Mouse (Mus musculus) embryonic facial prominence, embryonic 14.5 days (tissue): ENCODE results near the gene Tas2r118. TPM values are rescaled to one million over a fixed set of nuclear protein-coding genes. Genes with fewer than 3 reads are reported as not detected.

Source experiments
- ATAC-seq: fragments of 200-750 bp; cut with Nextera tagmentation; 2 replicates; pipeline ENCODE4 v1.8.0; 2017; ENCODE audit warnings: low read depth, moderate number of reproducible peaks, moderate TSS enrichment
- DNase-seq: peaks from one replicate; pipeline ENCODE4 v3.0.0-alpha.2; 2015; ENCODE audit warnings: low spot score
- H3K27ac ChIP-seq: fragments of 300-500 bp; sonication (generic); replicated peaks from 2 replicates; pipeline ENCODE4 v1.5.1; 2014; ENCODE audit warnings: low read depth, mild to moderate bottlenecking, low read length, moderate library complexity
- H3K27me3 ChIP-seq: fragments of 300-500 bp; sonication (generic); replicated peaks from 2 replicates; pipeline ENCODE4 v1.6.1; 2014; ENCODE audit warnings: low read length; ENCODE audit not compliant: control insufficient read depth, insufficient read depth
- H3K36me3 ChIP-seq: fragments of 300-500 bp; sonication (generic); 2 replicates; pipeline ENCODE4 v1.6.1; 2014; ENCODE audit warnings: low read length, mixed read lengths; ENCODE audit not compliant: control insufficient read depth, insufficient read depth
- H3K4me1 ChIP-seq: fragments of 300-500 bp; sonication (generic); 2 replicates; pipeline ENCODE4 v1.6.1; 2014; ENCODE audit warnings: antibody characterized with exemption, low read length; ENCODE audit not compliant: control insufficient read depth, insufficient read depth
- H3K4me2 ChIP-seq: fragments of 300-500 bp; sonication (generic); 2 replicates; pipeline ENCODE4 v1.6.1; 2014; ENCODE audit warnings: low read depth, mild to moderate bottlenecking, low read length, moderate library complexity, mixed read lengths
- H3K4me3 ChIP-seq: fragments of 300-500 bp; sonication (generic); 2 replicates; pipeline ENCODE4 v1.5.1; 2014; ENCODE audit warnings: low read depth, mild to moderate bottlenecking, low read length
- H3K9ac ChIP-seq: fragments of 300-500 bp; sonication (generic); 2 replicates; pipeline ENCODE4 v1.6.1; 2014; ENCODE audit warnings: low read depth, mild to moderate bottlenecking, low read length, moderate library complexity, mixed read lengths
- H3K9me3 ChIP-seq: fragments of 300-500 bp; sonication (generic); 2 replicates; pipeline ENCODE4 v1.6.1; 2016; ENCODE audit warnings: low read length; ENCODE audit not compliant: control insufficient read depth
- WGBS: fragments of 180-500 bp; shearing (Covaris S2); extraction: QIAGEN DNeasy Blood & Tissue Kit; methylation state at CpG from one replicate; pipeline ENCODE4 v1.1.7; 2014; 5-methylcytosine and 5-hydroxymethylcytosine counted together
- polyA plus RNA-seq: library from polyadenylated mRNA; unstranded; fragments of >200 nt; fragmentation: Nextera tagmentation; extraction: Ambion mirVana; gene quantifications from 2 replicates; pipeline ENCODE4 v1.2.1, GENCODE M21; 2014

Gene Tas2r118
- polyA plus RNA-seq, 1 experiment from 2014 or later = not detected

- Histone ChIP-seq H3K4me3 (no peak overlapping the region), H3K27me3 (no peaks in the 10 kb centered on the region), H3K36me3 (no peaks in the 10 kb centered on the region), H3K27ac (no peak overlapping the region), H3K9me3 (no peaks in the 10 kb centered on the region), H3K4me2 (no peak overlapping the region), H3K9ac (no peak overlapping the region), H3K4me1 (no peaks in the 10 kb centered on the region)
- WGBS = 54% methylated on average over 2 of the region's 2 CpGs
- ATAC-seq (no peak), DNase-seq (peak; percentile 5)
These were observed 31.0 kb downstream of the Tas2r118 start for GRCm38 (mm10) chr6:23938575-23939488.

- Histone ChIP-seq H3K27ac (no peak overlapping the region), H3K9ac (no peak overlapping the region), H3K27me3 (no peaks in the 10 kb centered on the region), H3K4me1 (no peaks in the 10 kb centered on the region), H3K4me2 (no peak overlapping the region), H3K9me3 (no peaks in the 10 kb centered on the region), H3K36me3 (no peaks in the 10 kb centered on the region), H3K4me3 (no peak overlapping the region)
- DNase-seq (peak; percentile 11), ATAC-seq (peak; percentile 62; the same call in 1 of the 2 replicates)
- whole genome bisulfite sequencing = 40% methylated on average over 4 of the region's 4 CpGs
These were observed 33.4 kb downstream of the Tas2r118 start for GRCm38 (mm10) chr6:23936414-23936813.

GRCm38 (mm10) chr6:23923806-23924205, 46.1 kb downstream of the Tas2r118 start:
- H3K9ac ChIP-seq = no peak overlapping the region

More at GRCm38 (mm10) chr6:23923806-23924205, 46.1 kb downstream of the Tas2r118 start:
- Histone ChIP-seq H3K9me3 (no peaks in the 10 kb centered on the region), H3K36me3 (no peaks in the 10 kb centered on the region), H3K4me1 (no peaks in the 10 kb centered on the region), H3K27ac (no peak overlapping the region), H3K4me3 (no peak overlapping the region), H3K27me3 (no peaks in the 10 kb centered on the region), H3K4me2 (no peak overlapping the region)
- DNase-seq (peak; percentile 30), ATAC-seq (peak; percentile 72; the same call in 1 of the 2 replicates)
- 59% methylated on average over 2 of the region's 2 CpGs for WGBS

Other genes with a start within 250 kb of the Tas2r118 start
- gene Cadps2, start 130.6 kb downstream of the Tas2r118 start, polyA plus RNA-seq = 7.2 TPM in 2 replicates
- 0.10 TPM in 1 of 2 replicates, not detected in the other for gene Slc13a1, start 198.0 kb upstream of the Tas2r118 start, polyA plus RNA-seq